Comparison of ENCODE assay signal across 18 mouse cellular contexts in the genomic region with DNA sequence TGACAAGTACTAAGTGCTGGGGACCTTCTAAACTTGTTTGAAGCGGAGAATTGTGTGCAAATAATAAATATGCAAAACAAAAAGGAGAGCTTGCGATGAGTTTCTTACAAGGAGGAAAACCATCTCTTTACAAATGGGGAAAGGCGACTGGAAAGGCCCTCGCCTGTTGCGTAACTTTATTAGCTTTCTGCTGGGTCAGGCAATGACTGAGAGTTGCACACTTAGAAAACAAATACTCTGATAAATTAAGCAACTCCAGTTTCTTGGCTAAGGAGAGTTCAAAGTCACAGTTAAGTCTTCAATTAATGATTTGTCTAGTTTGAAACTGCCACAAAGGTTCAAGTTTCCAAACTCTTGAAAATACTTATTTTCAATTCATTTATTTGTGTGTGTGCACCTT. TPM values are rescaled to one million over a fixed set of nuclear protein-coding genes. Genes with fewer than 3 reads are reported as not detected.
DNase-seq lines count a peak whose midpoint lies in the region; ATAC-seq and TF ChIP-seq lines count a peak whose summit lies in the region.
"Had no signal": no experiment of that assay in that cellular context is flagged by ENCODE, and none has a peak within 500 bp of the region (broad histone marks: within the 10 kb centered on the region; RNA-seq: fewer than 3 reads in every experiment).

No protein-coding gene starts in this region.

- no peaks in the 10 kb centered on the region for H3K36me3 ChIP-seq in C2C12 (ENCODE audit: control insufficient read depth, insufficient read depth)
- H3K36me3 ChIP-seq in forebrain, embryonic 15.5 days, result peaks cover 4% of the 10 kb centered on the region; the same call in 1 of the 2 replicates
- H3K36me3 ChIP-seq: liver, embryonic 13.5 days had no signal

- TF ChIP-seq CTCF in C2C12 (IDR thresholded peaks at IDR 0.05; ENCODE audit: control insufficient read depth, insufficient read depth, insufficient read length), result no peak
- TF ChIP-seq CTCF in embryonic fibroblast, embryonic 13.5 days (IDR thresholded peaks at IDR 0.05; ENCODE audit: borderline replicate concordance, insufficient read depth, low read length), result no peak

- no peaks in the 10 kb centered on the region for H3K27me3 ChIP-seq in C2C12 (ENCODE audit: control insufficient read depth, insufficient read depth, insufficient read length)
- no peaks in the 10 kb centered on the region for H3K27me3 ChIP-seq in forebrain, embryonic 15.5 days
- H3K27me3 ChIP-seq: heart, embryonic 12.5 days; liver, embryonic 13.5 days; Patski; stomach, embryonic 15.5 days had no signal

- no peaks in the 10 kb centered on the region for H3K9me3 ChIP-seq in forebrain, embryonic 15.5 days
- H3K9me3 ChIP-seq: heart, embryonic 12.5 days; liver, embryonic 13.5 days; midbrain, embryonic 10.5 days; stomach, embryonic 15.5 days had no signal

- peaks cover 2% of the 10 kb centered on the region for H3K79me3 ChIP-seq in C2C12 (ENCODE audit: low read depth)

- H3K27ac ChIP-seq in embryonic fibroblast, embryonic 13.5 days (ENCODE audit: insufficient read depth, low read length), result peak overlapping the region; percentile 87
- no peak overlapping the region for H3K27ac ChIP-seq in forebrain, embryonic 15.5 days (replicated peaks)
- H3K27ac ChIP-seq: liver, embryonic 13.5 days; midbrain, embryonic 10.5 days; stomach, embryonic 15.5 days had no signal

- peak; percentile 59 for DNase-seq in kidney, adult 11 months
- no peak for DNase-seq in kidney, postnatal 4 days
- DNase-seq in lung, postnatal 14 days, result peak; percentile 44
- DNase-seq in Muller cell, postnatal 12 days (ENCODE audit: inconsistent ontology term), result no peak
- DNase-seq in cerebellum, postnatal 14 days, result no peak
- DNase-seq: cerebellum, adult 11 months; liver, embryonic 13.5 days; right cerebral cortex, postnatal 25 days; thymus, postnatal 36 days had no signal

- no peak for ATAC-seq in forebrain, embryonic 15.5 days (replicated peaks)
- ATAC-seq: Patski had no signal

- H3ac ChIP-seq in C2C12 (ENCODE audit: control insufficient read depth, insufficient read length, low read depth), result no peak overlapping the region

- H3K4me2 ChIP-seq in forebrain, embryonic 15.5 days (replicated peaks), result no peak overlapping the region
- H3K4me2 ChIP-seq: heart, embryonic 12.5 days; liver, embryonic 13.5 days; stomach, embryonic 15.5 days had no signal

- TF ChIP-seq POLR2A in embryonic fibroblast, embryonic 13.5 days (IDR thresholded peaks at IDR 0.05; ENCODE audit: low read depth, low read length), result no peak

- no peak overlapping the region for H3K4me3 ChIP-seq in C2C12 (ENCODE audit: insufficient read depth, poor library complexity, severe bottlenecking)
- no peak overlapping the region for H3K4me3 ChIP-seq in embryonic fibroblast, embryonic 13.5 days (ENCODE audit: insufficient read depth, low read length)
- H3K4me3 ChIP-seq in forebrain, embryonic 15.5 days, result no peak overlapping the region
- H3K4me3 ChIP-seq: erythroblast, embryonic 14.5 days; heart, embryonic 12.5 days; liver, embryonic 13.5 days; midbrain, embryonic 10.5 days; myocyte; stomach, embryonic 15.5 days had no signal

- no peak overlapping the region for H3K9ac ChIP-seq in forebrain, embryonic 15.5 days (replicated peaks)
- H3K9ac ChIP-seq: heart, embryonic 12.5 days; liver, embryonic 13.5 days; stomach, embryonic 15.5 days had no signal

- WGBS in forebrain, embryonic 15.5 days, result 90% methylated on average over 5 of the region's 5 CpGs

- peaks cover 16% of the 10 kb centered on the region for H3K79me2 ChIP-seq in C2C12 (ENCODE audit: control insufficient read depth, insufficient read depth)

- peaks cover 2% of the 10 kb centered on the region; the same call in 1 of the 2 replicates for H3K4me1 ChIP-seq in embryonic fibroblast, embryonic 13.5 days (ENCODE audit: control insufficient read depth, insufficient read depth, low read length)
- no peaks in the 10 kb centered on the region for H3K4me1 ChIP-seq in forebrain, embryonic 15.5 days
- H3K4me1 ChIP-seq: liver, embryonic 13.5 days; midbrain, embryonic 10.5 days; stomach, embryonic 15.5 days had no signal

TF ChIP-seq in C2C12, 6 proteins besides CTCF, POLR2A, EP300 and RAD21:
- TF ChIP-seq FOSL1 (IDR thresholded peaks at IDR 0.05; ENCODE audit: insufficient read depth, low read length, poor library complexity, severe bottlenecking) (no peak), CEBPB (IDR thresholded peaks at IDR 0.05; ENCODE audit: low read depth) (peak; percentile 16)

RNA-seq across cellular contexts. Expression of gene Lyrm1, which starts 15.3 kb away (rescaled TPM):
- 2.2 TPM for polyA plus RNA-seq in C2C12 (2012; fragmentation: generic; extraction: Trizol)
- polyA plus RNA-seq in embryonic fibroblast, embryonic 13.5 days (2011; ENCODE audit: insufficient read length, low read depth, missing spikeins), result 7.1 and 7.9 TPM in 2 replicates
- 14.7 and 16.9 TPM in 2 replicates for polyA plus RNA-seq in forebrain, embryonic 15.5 days (2015; fragmentation: Nextera tagmentation; extraction: Ambion mirVana)

RNA-seq across cellular contexts. Expression of gene Dcun1d3, which starts 15.8 kb away (rescaled TPM):
- 4.9 TPM for polyA plus RNA-seq in C2C12 (2012; fragmentation: generic; extraction: Trizol)
- 31.2 and 31.8 TPM in 2 replicates for polyA plus RNA-seq in embryonic fibroblast, embryonic 13.5 days (2011; ENCODE audit: insufficient read length, low read depth, missing spikeins)
- polyA plus RNA-seq in forebrain, embryonic 15.5 days (2015; fragmentation: Nextera tagmentation; extraction: Ambion mirVana), result 18.2 and 20.4 TPM in 2 replicates

Comparison
In these comparisons a context has a peak if more than half of its experiments do, and no peak if none do; other contexts are left out.
1. DNase-seq: peak in kidney, adult 11 months (single experiment) and lung, postnatal 14 days (single experiment); none in kidney, postnatal 4 days (0 of 2), Muller cell, postnatal 12 days (single experiment) and cerebellum, postnatal 14 days (0 of 2).